Mouse (Mus musculus): ENCODE measurements around the gene Samd13. TPM values are rescaled to one million over a fixed set of nuclear protein-coding genes. Genes with fewer than 3 reads are reported as not detected.

Samd13 gene
- total and polyA plus RNA-seq, 3 experiments = 0.09 to 2.1 TPM; not detected in 1

GRCm38 (mm10) chr3:146617946-146618345 is 67.4 kb downstream of the Samd13 start:
- Histone ChIP-seq H3K9me3 (replicated peaks) (no peaks in the 10 kb centered on the region), H3K27me3 (ENCODE audit: insufficient read depth, low read length) (peaks cover 24% of the 10 kb centered on the region), H3K36me3 (replicated peaks) (no peaks in the 10 kb centered on the region), H3K4me3 (ENCODE audit: low read depth, low read length) (no peak overlapping the region; the same call in 1 of the 2 replicates), H3K4me1 (ENCODE audit: insufficient read depth, low read depth, low read length) (peaks cover 45% of the 10 kb centered on the region)
- ATAC-seq (ENCODE audit: extremely low read depth, insufficient number of reproducible peaks, low FRiP score, poor library complexity, severe bottlenecking) (peak; percentile 55), DNase-seq (ENCODE audit: low spot score) (peak; percentile 5)
- TF ChIP-seq POLR2AphosphoS5 (IDR thresholded peaks at IDR 0.05; ENCODE audit: insufficient replicate concordance, low read depth, low read length) = no peak
- no peak for TF ChIP-seq CTCF (IDR thresholded peaks at IDR 0.05; ENCODE audit: low read depth, low read length)
- no peak for TF ChIP-seq GATA2 (IDR thresholded peaks at IDR 0.05; ENCODE audit: borderline replicate concordance, low read depth, low read length)

- Histone ChIP-seq H3K4me3 (ENCODE audit: low read depth, low read length) (no peak overlapping the region; the same call in 1 of the 2 replicates), H3K27me3 (ENCODE audit: insufficient read depth, low read length) (peaks cover 14% of the 10 kb centered on the region), H3K9me3 (replicated peaks) (no peaks in the 10 kb centered on the region), H3K4me1 (ENCODE audit: insufficient read depth, low read depth, low read length) (peaks cover 48% of the 10 kb centered on the region), H3K36me3 (replicated peaks) (no peaks in the 10 kb centered on the region)
- DNase-seq (ENCODE audit: low spot score) = peak; percentile 6
- ATAC-seq (ENCODE audit: extremely low read depth, insufficient number of reproducible peaks, low FRiP score, poor library complexity, severe bottlenecking) = peak; percentile 29
- TF ChIP-seq POLR2AphosphoS5 (IDR thresholded peaks at IDR 0.05; ENCODE audit: insufficient replicate concordance, low read depth, low read length) (no peak), TAL1 (conservative IDR thresholded peaks at IDR 0.05; ENCODE audit: low read depth, low read length) (no peak)
These were observed 68.7 kb downstream of the Samd13 start for GRCm38 (mm10) chr3:146616533-146617283.

- H3K4me3 ChIP-seq (ENCODE audit: low read depth, low read length) = no peak within 1 kb of the TSS
- ATAC-seq (ENCODE audit: extremely low read depth, insufficient number of reproducible peaks, low FRiP score, poor library complexity, severe bottlenecking) (no peak), DNase-seq (ENCODE audit: low spot score) (no peak)
- no peak for TF ChIP-seq POLR2AphosphoS5 (IDR thresholded peaks at IDR 0.05; ENCODE audit: insufficient replicate concordance, low read depth, low read length)
- no peak for TF ChIP-seq GATA2 (IDR thresholded peaks at IDR 0.05; ENCODE audit: borderline replicate concordance, low read depth, low read length)
- no peak for TF ChIP-seq GATA1 (IDR thresholded peaks at IDR 0.05; ENCODE audit: borderline replicate concordance, low read length)
- no peaks in the 10 kb centered on the region for H3K9me3 ChIP-seq (replicated peaks)
- peaks cover 44% of the 10 kb centered on the region for H3K4me1 ChIP-seq (ENCODE audit: insufficient read depth, low read depth, low read length)
- H3K27me3 ChIP-seq (ENCODE audit: insufficient read depth, low read length) = peaks cover 7% of the 10 kb centered on the region; the same call in 1 of the 2 replicates
- no peaks in the 10 kb centered on the region for H3K36me3 ChIP-seq (replicated peaks)
These were observed 69.9 kb downstream of the Samd13 start, which contains the start of gene Dnase2b for GRCm38 (mm10) chr3:146615496-146615895. Gene Dnase2b, minus strand, starts transcription at chr3:146615596.

- no peaks in the 10 kb centered on the region for H3K36me3 ChIP-seq (replicated peaks)
- H3K4me1 ChIP-seq (ENCODE audit: insufficient read depth, low read depth, low read length) = peaks cover 22% of the 10 kb centered on the region
- no peak for DNase-seq (ENCODE audit: low spot score)
- TF ChIP-seq CTCF (IDR thresholded peaks at IDR 0.05; ENCODE audit: low read depth, low read length) (no peak), TAL1 (conservative IDR thresholded peaks at IDR 0.05; ENCODE audit: low read depth, low read length) (no peak), GATA2 (IDR thresholded peaks at IDR 0.05; ENCODE audit: borderline replicate concordance, low read depth, low read length) (no peak), POLR2AphosphoS5 (IDR thresholded peaks at IDR 0.05; ENCODE audit: insufficient replicate concordance, low read depth, low read length) (no peak), GATA1 (IDR thresholded peaks at IDR 0.05; ENCODE audit: borderline replicate concordance, low read length) (no peak)
- H3K27me3 ChIP-seq (ENCODE audit: insufficient read depth, low read length) = peaks cover 7% of the 10 kb centered on the region; the same call in 1 of the 2 replicates
- no peak overlapping the region for H3K4me3 ChIP-seq (ENCODE audit: low read depth, low read length)
- H3K9me3 ChIP-seq (replicated peaks) = no peaks in the 10 kb centered on the region
- no peak for ATAC-seq (ENCODE audit: extremely low read depth, insufficient number of reproducible peaks, low FRiP score, poor library complexity, severe bottlenecking)
These were observed 73.6 kb downstream of the Samd13 start for GRCm38 (mm10) chr3:146611821-146612220.

- no peak for TF ChIP-seq GATA1 (IDR thresholded peaks at IDR 0.05; ENCODE audit: borderline replicate concordance, low read length)
- TF ChIP-seq POLR2AphosphoS5 (IDR thresholded peaks at IDR 0.05; ENCODE audit: insufficient replicate concordance, low read depth, low read length) = no peak
- no peak for TF ChIP-seq GATA2 (IDR thresholded peaks at IDR 0.05; ENCODE audit: borderline replicate concordance, low read depth, low read length)
- no peak for TF ChIP-seq TAL1 (conservative IDR thresholded peaks at IDR 0.05; ENCODE audit: low read depth, low read length)
- TF ChIP-seq CTCF (IDR thresholded peaks at IDR 0.05; ENCODE audit: low read depth, low read length) = no peak
- no peak for ATAC-seq (ENCODE audit: extremely low read depth, insufficient number of reproducible peaks, low FRiP score, poor library complexity, severe bottlenecking)
- no peak overlapping the region for H3K4me3 ChIP-seq (ENCODE audit: low read depth, low read length)
- DNase-seq (ENCODE audit: low spot score) = no peak
- no peaks in the 10 kb centered on the region for H3K9me3 ChIP-seq (replicated peaks)
- H3K27me3 ChIP-seq (ENCODE audit: insufficient read depth, low read length) = peaks cover 7% of the 10 kb centered on the region; the same call in 1 of the 2 replicates
- H3K36me3 ChIP-seq (replicated peaks) = no peaks in the 10 kb centered on the region
- H3K4me1 ChIP-seq (ENCODE audit: insufficient read depth, low read depth, low read length) = peaks cover 17% of the 10 kb centered on the region
These were observed 74.1 kb downstream of the Samd13 start for GRCm38 (mm10) chr3:146611261-146611660.

GRCm38 (mm10) chr3:146610322-146610721 is 75.1 kb downstream of the Samd13 start:
- Histone ChIP-seq H3K36me3 (replicated peaks) (no peaks in the 10 kb centered on the region), H3K4me1 (ENCODE audit: insufficient read depth, low read depth, low read length) (peaks cover 11% of the 10 kb centered on the region), H3K9me3 (replicated peaks) (no peaks in the 10 kb centered on the region), H3K4me3 (ENCODE audit: low read depth, low read length) (no peak overlapping the region), H3K27me3 (ENCODE audit: insufficient read depth, low read length) (peaks cover 7% of the 10 kb centered on the region; the same call in 1 of the 2 replicates)
- ATAC-seq (ENCODE audit: extremely low read depth, insufficient number of reproducible peaks, low FRiP score, poor library complexity, severe bottlenecking) = no peak
- TF ChIP-seq POLR2AphosphoS5 (IDR thresholded peaks at IDR 0.05; ENCODE audit: insufficient replicate concordance, low read depth, low read length) (no peak), CTCF (IDR thresholded peaks at IDR 0.05; ENCODE audit: low read depth, low read length) (no peak), TAL1 (conservative IDR thresholded peaks at IDR 0.05; ENCODE audit: low read depth, low read length) (no peak), GATA1 (IDR thresholded peaks at IDR 0.05; ENCODE audit: borderline replicate concordance, low read length) (no peak), GATA2 (IDR thresholded peaks at IDR 0.05; ENCODE audit: borderline replicate concordance, low read depth, low read length) (no peak)
- no peak for DNase-seq (ENCODE audit: low spot score)

Measured in G1E (cell line).